Mouse (Mus musculus) spleen, adult 2 months (tissue): ENCODE results near the gene Hist1h3d.

Source experiments
- CTCF ChIP-seq: fragments of 200-500 bp; IDR thresholded peaks from 2 replicates; pipeline ENCODE4 v1.5.1; 2011; ENCODE audit warnings: mild to moderate bottlenecking, inconsistent platforms; ENCODE audit not compliant: insufficient read depth, insufficient read length, insufficient replicate concordance; ENCODE audit errors: extremely low read depth
- POLR2A ChIP-seq: fragments of 200-500 bp; IDR thresholded peaks from 2 replicates; pipeline ENCODE4 v1.6.1; 2011; ENCODE audit warnings: low read depth, low read length, inconsistent platforms

DNA sequence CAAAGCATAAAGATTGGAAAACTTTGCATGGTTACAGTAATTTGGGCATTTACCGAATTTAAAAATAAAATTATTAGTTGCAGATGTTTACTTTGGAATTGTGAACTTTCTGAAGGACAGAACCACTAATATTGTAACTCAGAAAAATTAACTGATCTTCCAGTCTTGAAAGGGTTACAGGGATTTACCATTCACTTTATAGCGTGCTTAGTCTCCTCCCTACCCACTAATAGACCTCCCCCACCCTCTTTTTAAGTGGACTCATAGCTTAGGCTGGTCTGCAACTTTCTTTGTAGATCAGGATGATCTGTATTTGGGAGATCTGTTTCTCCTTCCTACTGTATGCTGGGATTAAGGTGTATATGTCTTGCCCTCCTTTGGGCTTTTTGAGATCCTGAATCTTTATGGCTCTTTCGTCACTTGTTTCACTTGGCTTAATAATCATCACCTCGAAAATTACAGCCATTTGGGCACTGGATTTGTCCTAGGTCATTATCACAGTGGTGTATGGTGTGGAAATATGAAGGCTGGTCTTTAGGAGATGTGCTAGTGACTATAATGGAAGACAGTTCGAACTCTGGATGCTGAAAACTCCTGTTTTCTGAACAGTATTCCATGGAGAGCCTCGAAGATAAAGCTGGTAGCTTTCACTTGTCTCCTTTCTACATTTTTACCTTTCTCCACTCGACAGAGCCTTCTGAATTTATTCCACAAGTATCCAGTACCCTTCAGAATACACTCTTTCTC lies 39.3 kb upstream of the Hist1h3d start:
- TF ChIP-seq POLR2A (no peak), CTCF (no peak)
